Mouse (Mus musculus) neural tube, embryonic 11.5 days (tissue): ENCODE measurements around the gene N6amt1. TPM values are rescaled to one million over a fixed set of nuclear protein-coding genes. Genes with fewer than 3 reads are reported as not detected.

Experiments used
- ATAC-seq: fragments of 200-750 bp; cut with Nextera tagmentation; 2 replicates; pipeline ENCODE4 v1.8.0; 2017; ENCODE audit warnings: moderate number of reproducible peaks, mild to moderate bottlenecking, moderate TSS enrichment, moderate library complexity; ENCODE audit not compliant: insufficient read depth, low FRiP score, low TSS enrichment
- DNase-seq: peaks from one replicate; pipeline ENCODE4 v3.0.0-alpha.2; 2015; ENCODE audit warnings: low spot score
- H3K27ac ChIP-seq: fragments of 300-500 bp; sonication (generic); 2 replicates; pipeline ENCODE4 v1.5.1; 2014; ENCODE audit warnings: low read depth, mild to moderate bottlenecking, low read length
- H3K27me3 ChIP-seq: fragments of 300-500 bp; sonication (generic); 2 replicates; pipeline ENCODE4 v1.6.1; 2014; ENCODE audit warnings: mild to moderate bottlenecking, low read length, mixed read lengths; ENCODE audit not compliant: control insufficient read depth, insufficient read depth
- H3K36me3 ChIP-seq: fragments of 300-500 bp; sonication (generic); 2 replicates; pipeline ENCODE4 v1.6.1; 2014; ENCODE audit warnings: mild to moderate bottlenecking, low read length, moderate library complexity, mixed read lengths; ENCODE audit not compliant: control insufficient read depth, insufficient read depth
- H3K4me1 ChIP-seq: fragments of 300-500 bp; sonication (generic); 2 replicates; pipeline ENCODE4 v1.6.1; 2014; ENCODE audit warnings: low read length, mixed read lengths; ENCODE audit not compliant: control insufficient read depth, insufficient read depth
- H3K4me2 ChIP-seq: fragments of 300-500 bp; sonication (generic); 2 replicates; pipeline ENCODE4 v1.6.1; 2014; ENCODE audit warnings: low read depth, mild to moderate bottlenecking, moderate library complexity
- H3K4me3 ChIP-seq: fragments of 300-500 bp; sonication (generic); 2 replicates; pipeline ENCODE4 v1.5.1; 2014; ENCODE audit warnings: low read depth, low read length
- H3K9ac ChIP-seq: fragments of 300-500 bp; sonication (generic); 2 replicates; pipeline ENCODE4 v1.6.1; 2014; ENCODE audit warnings: mild to moderate bottlenecking, low read length
- H3K9me3 ChIP-seq: fragments of 300-500 bp; sonication (generic); 2 replicates; pipeline ENCODE4 v1.6.1; 2016; ENCODE audit warnings: low read length; ENCODE audit not compliant: control insufficient read depth
- WGBS: fragments of 180-500 bp; shearing (Covaris S2); extraction: QIAGEN DNeasy Blood & Tissue Kit; methylation state at CpG from one replicate; pipeline ENCODE4 v1.1.7; 2014; 5-methylcytosine and 5-hydroxymethylcytosine counted together
- polyA plus RNA-seq: library from polyadenylated mRNA; unstranded; fragments of >200 nt; fragmentation: Nextera tagmentation; extraction: Ambion mirVana; gene quantifications from 2 replicates; pipeline ENCODE4 v1.2.1, GENCODE M21; 2014

The N6amt1 gene
- polyA plus RNA-seq, 1 experiment from 2014 or later = 18.4 TPM

- DNase-seq = no peak
- H3K9ac ChIP-seq = no peak overlapping the region
- no peaks in the 10 kb centered on the region for H3K9me3 ChIP-seq
- no peak overlapping the region for H3K27ac ChIP-seq
- H3K36me3 ChIP-seq = no peaks in the 10 kb centered on the region
- 88% methylated on average over 5 of the region's 5 CpGs for WGBS
- no peaks in the 10 kb centered on the region for H3K4me1 ChIP-seq
- no peak overlapping the region for H3K4me3 ChIP-seq
- no peak for ATAC-seq
- H3K27me3 ChIP-seq = no peaks in the 10 kb centered on the region
- no peak overlapping the region for H3K4me2 ChIP-seq
Measured at GRCm38 (mm10) chr16:87324571-87324970, 29.4 kb upstream of the N6amt1 start.

- Histone ChIP-seq H3K27ac (no peak overlapping the region), H3K4me3 (no peak overlapping the region), H3K4me2 (no peak overlapping the region), H3K9me3 (no peaks in the 10 kb centered on the region), H3K36me3 (no peaks in the 10 kb centered on the region), H3K9ac (no peak overlapping the region), H3K4me1 (no peaks in the 10 kb centered on the region), H3K27me3 (no peaks in the 10 kb centered on the region)
- 88% methylated on average over 3 of the region's 3 CpGs for WGBS
- DNase-seq (no peak), ATAC-seq (no peak)
Measured at GRCm38 (mm10) chr16:87329986-87330385, 24.0 kb upstream of the N6amt1 start.

GRCm38 (mm10) chr16:87334756-87335155, 19.2 kb upstream of the N6amt1 start:
- no peak overlapping the region for H3K27ac ChIP-seq
- no peaks in the 10 kb centered on the region for H3K36me3 ChIP-seq
- H3K27me3 ChIP-seq = no peaks in the 10 kb centered on the region
- H3K9ac ChIP-seq = no peak overlapping the region
- DNase-seq = no peak
- no peak overlapping the region for H3K4me2 ChIP-seq
- ATAC-seq = no peak
- WGBS = 91% methylated on average over 3 of the region's 3 CpGs
- H3K9me3 ChIP-seq = no peaks in the 10 kb centered on the region
- H3K4me1 ChIP-seq = no peaks in the 10 kb centered on the region
- no peak overlapping the region for H3K4me3 ChIP-seq

DNA sequence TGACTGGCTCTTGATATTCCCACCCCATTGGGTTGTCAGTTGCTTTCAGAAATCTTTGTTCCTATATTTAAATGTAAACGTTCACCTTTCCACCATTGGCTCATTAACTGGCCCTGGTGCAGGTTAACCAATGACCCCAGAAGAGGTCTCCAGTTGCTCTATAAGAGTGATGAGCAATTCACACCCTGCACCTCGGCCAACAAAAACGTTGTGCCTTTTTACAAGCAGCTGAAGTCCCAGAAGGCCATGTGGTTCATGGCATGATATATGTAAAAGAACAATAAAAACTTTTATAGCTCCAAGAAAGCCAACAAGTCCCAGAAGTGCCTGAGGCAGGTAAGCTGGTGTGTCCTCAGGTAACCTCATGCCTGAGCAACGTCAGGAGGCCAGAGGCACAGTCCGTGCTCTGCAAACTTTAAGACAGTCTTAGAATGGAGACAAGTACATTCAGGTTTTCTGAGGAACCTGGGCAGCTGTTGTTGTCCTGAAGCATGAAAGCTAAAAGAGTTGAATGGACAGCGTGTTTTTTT, 12.9 kb upstream of the N6amt1 start:
- no peak overlapping the region for H3K27ac ChIP-seq
- no peak for DNase-seq
- H3K9ac ChIP-seq = no peak overlapping the region
- H3K4me1 ChIP-seq = no peaks in the 10 kb centered on the region
- H3K27me3 ChIP-seq = no peaks in the 10 kb centered on the region
- ATAC-seq = no peak
- H3K9me3 ChIP-seq = no peaks in the 10 kb centered on the region
- WGBS = 75% methylated on average over 6 of the region's 6 CpGs
- H3K36me3 ChIP-seq = no peaks in the 10 kb centered on the region
- H3K4me2 ChIP-seq = no peak overlapping the region
- H3K4me3 ChIP-seq = no peak overlapping the region

DNA sequence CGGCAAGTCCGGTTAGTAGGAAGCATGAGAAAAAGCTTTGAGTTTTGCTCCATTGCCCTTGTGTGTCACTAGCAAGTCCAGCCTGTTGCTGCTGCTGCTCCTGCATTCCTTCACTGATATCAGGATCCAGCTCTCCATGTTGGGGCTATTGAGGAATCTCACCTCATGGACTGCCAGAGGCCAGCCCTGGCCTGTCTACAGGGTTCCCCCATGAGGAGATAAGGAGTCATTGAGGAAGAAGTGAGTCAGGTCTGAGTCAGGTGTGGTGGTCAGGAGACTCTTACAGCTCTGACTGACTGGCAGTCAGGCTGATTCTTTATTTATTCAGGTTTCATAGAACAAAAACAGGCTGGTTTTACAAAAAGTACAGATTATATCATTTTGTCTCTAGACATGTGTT, 5.9 kb upstream of the N6amt1 start:
- DNase-seq = no peak
- no peak for ATAC-seq
- Histone ChIP-seq H3K4me3 (no peak overlapping the region), H3K9me3 (no peaks in the 10 kb centered on the region), H3K27ac (no peak overlapping the region), H3K4me2 (no peak overlapping the region), H3K27me3 (no peaks in the 10 kb centered on the region), H3K9ac (no peak overlapping the region), H3K4me1 (no peaks in the 10 kb centered on the region), H3K36me3 (no peaks in the 10 kb centered on the region)
- WGBS = 96% methylated on average over 2 of the region's 2 CpGs

DNA sequence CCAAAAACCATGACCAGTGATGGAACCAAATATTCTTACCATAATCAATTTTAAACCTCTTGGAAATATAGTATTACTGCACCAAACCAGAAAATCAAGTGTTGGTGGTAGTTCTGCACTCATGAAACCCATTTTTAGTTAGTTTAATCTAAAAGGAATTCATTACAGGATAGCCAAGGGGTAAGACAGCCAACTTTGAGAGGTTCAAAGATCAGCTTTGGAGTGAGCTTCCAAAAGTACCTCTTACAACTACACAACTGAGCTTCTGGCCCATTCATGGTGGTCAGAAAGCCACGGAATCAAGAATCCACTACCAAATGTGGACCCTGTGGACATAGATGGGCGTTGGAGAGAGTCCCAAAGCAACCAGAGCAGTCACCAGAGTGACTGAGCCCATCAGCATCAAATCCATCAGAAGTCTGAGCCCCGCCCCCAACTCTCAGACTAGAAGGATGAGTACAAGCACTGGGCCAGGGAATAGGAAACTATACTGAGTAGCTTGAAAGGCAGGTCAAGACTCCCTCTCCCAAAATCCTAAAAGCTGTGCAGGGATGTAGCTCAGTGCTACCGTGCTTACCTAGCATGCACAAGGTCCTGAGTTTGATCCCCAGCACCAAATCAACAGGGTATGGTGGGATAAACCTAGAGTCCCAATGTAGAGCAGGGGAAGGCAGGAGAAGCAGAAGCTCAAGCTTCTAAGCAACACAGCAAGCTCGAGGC, 2.4 kb upstream of the N6amt1 start:
- no peak overlapping the region for H3K27ac ChIP-seq
- DNase-seq (no peak), ATAC-seq (no peak)
- H3K36me3 ChIP-seq = no peaks in the 10 kb centered on the region
- H3K9ac ChIP-seq = no peak overlapping the region
- no peak overlapping the region for H3K4me2 ChIP-seq
- H3K4me3 ChIP-seq = no peak overlapping the region
- H3K9me3 ChIP-seq = no peaks in the 10 kb centered on the region
- no peaks in the 10 kb centered on the region for H3K4me1 ChIP-seq
- WGBS = 83% methylated on average over 5 of the region's 5 CpGs
- no peaks in the 10 kb centered on the region for H3K27me3 ChIP-seq

DNA sequence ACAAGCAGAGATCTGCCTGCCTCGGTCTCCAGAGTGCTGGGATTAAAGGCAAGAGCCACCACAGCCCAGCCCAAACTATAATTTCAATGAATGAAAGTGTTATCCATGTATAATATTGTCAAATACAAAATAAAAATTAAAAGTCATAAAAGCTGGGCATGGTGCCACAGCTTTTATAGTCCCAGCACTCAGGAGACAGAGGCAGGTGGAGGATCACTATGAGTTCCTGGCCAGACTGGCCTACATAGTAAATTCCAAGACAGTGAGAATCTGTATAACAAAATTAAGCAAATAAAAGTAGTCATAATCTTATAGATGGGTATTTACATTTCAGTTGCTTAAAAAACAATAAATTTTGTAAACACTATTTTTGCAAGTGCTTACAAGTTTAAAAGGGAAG, 380 bp upstream of the N6amt1 start:
- Histone ChIP-seq H3K9ac (no peak overlapping the region), H3K4me2 (0 out of 2 replicates have a peak overlapping the region, but pooled peaks have one; percentile 10), H3K36me3 (no peaks in the 10 kb centered on the region), H3K9me3 (no peaks in the 10 kb centered on the region), H3K27ac (no peak overlapping the region), H3K27me3 (no peaks in the 10 kb centered on the region), H3K4me1 (no peaks in the 10 kb centered on the region), H3K4me3 (no peak overlapping the region)
- no peak for DNase-seq
- 100% methylated on average over 1 of the region's 1 CpGs for WGBS
- ATAC-seq = peak; percentile 54

GRCm38 (mm10) chr16:87354748-87355147, 763 bp downstream of the N6amt1 start:
- Histone ChIP-seq H3K9ac (no peak overlapping the region), H3K36me3 (no peaks in the 10 kb centered on the region), H3K4me3 (peak overlapping the region; percentile 57), H3K27ac (no peak overlapping the region), H3K4me2 (peak overlapping the region; percentile 35), H3K9me3 (no peaks in the 10 kb centered on the region), H3K27me3 (no peaks in the 10 kb centered on the region), H3K4me1 (no peaks in the 10 kb centered on the region)
- no peak for DNase-seq
- WGBS = 86% methylated on average over 7 of the region's 7 CpGs
- ATAC-seq = no peak

- 87% methylated on average over 6 of the region's 6 CpGs for WGBS
- Histone ChIP-seq H3K4me1 (no peaks in the 10 kb centered on the region), H3K36me3 (peaks cover 2% of the 10 kb centered on the region; the same call in 1 of the 2 replicates), H3K4me2 (no peak overlapping the region), H3K4me3 (no peak overlapping the region), H3K9me3 (no peaks in the 10 kb centered on the region), H3K27ac (no peak overlapping the region), H3K27me3 (no peaks in the 10 kb centered on the region), H3K9ac (no peak overlapping the region)
- DNase-seq = no peak
- ATAC-seq = no peak
Measured at GRCm38 (mm10) chr16:87360096-87360495, 6.1 kb downstream of the N6amt1 start.
